Mouse (Mus musculus): ENCODE results near the gene Peli2. TPM values are rescaled to one million over a fixed set of nuclear protein-coding genes. Genes with fewer than 3 reads are reported as not detected.

The Peli2 gene
- polyA plus RNA-seq, 1 experiment from 2014 or later = 6.3 TPM

GRCm38 (mm10) chr14:48166396-48166795 lies 45.8 kb downstream of the Peli2 start:
- Histone ChIP-seq H3K27me3 (ENCODE audit: control insufficient read depth, insufficient read depth, low read length) (no peaks in the 10 kb centered on the region), H3K9ac (ENCODE audit: low read length) (no peak overlapping the region), H3K36me3 (ENCODE audit: control insufficient read depth, insufficient read depth, low read length) (peaks cover 2% of the 10 kb centered on the region; the same call in 1 of the 2 replicates), H3K27ac (ENCODE audit: low read length) (no peak overlapping the region), H3K4me2 (ENCODE audit: low read depth, low read length) (no peak overlapping the region), H3K4me1 (ENCODE audit: control insufficient read depth, insufficient read depth, low read length) (peaks cover 36% of the 10 kb centered on the region), H3K4me3 (replicated peaks; ENCODE audit: low read length) (no peak overlapping the region), H3K9me3 (replicated peaks; ENCODE audit: control insufficient read depth, low read length) (peaks cover 4% of the 10 kb centered on the region; the same call in 1 of the 2 replicates)
- 87% methylated on average over 9 of the region's 9 CpGs for WGBS
- ATAC-seq (ENCODE audit: insufficient read depth, low FRiP score) = no peak

- H3K4me3 ChIP-seq (replicated peaks; ENCODE audit: low read length) = no peak overlapping the region
- H3K27ac ChIP-seq (ENCODE audit: low read length) = no peak overlapping the region
- H3K4me2 ChIP-seq (ENCODE audit: low read depth, low read length) = no peak overlapping the region
- H3K36me3 ChIP-seq (ENCODE audit: control insufficient read depth, insufficient read depth, low read length) = no peaks in the 10 kb centered on the region
- WGBS = 43% methylated on average over 3 of the region's 3 CpGs
- peaks cover 43% of the 10 kb centered on the region for H3K4me1 ChIP-seq (ENCODE audit: control insufficient read depth, insufficient read depth, low read length)
- no peaks in the 10 kb centered on the region for H3K9me3 ChIP-seq (replicated peaks; ENCODE audit: control insufficient read depth, low read length)
- H3K27me3 ChIP-seq (ENCODE audit: control insufficient read depth, insufficient read depth, low read length) = no peaks in the 10 kb centered on the region
- ATAC-seq (ENCODE audit: insufficient read depth, low FRiP score) = no peak
- no peak overlapping the region for H3K9ac ChIP-seq (ENCODE audit: low read length)
These were observed 46.4 kb downstream of the Peli2 start for GRCm38 (mm10) chr14:48167020-48167419.

GRCm38 (mm10) chr14:48168116-48168515 lies 47.5 kb downstream of the Peli2 start:
- no peaks in the 10 kb centered on the region for H3K36me3 ChIP-seq (ENCODE audit: control insufficient read depth, insufficient read depth, low read length)
- H3K9me3 ChIP-seq (replicated peaks; ENCODE audit: control insufficient read depth, low read length) = no peaks in the 10 kb centered on the region
- H3K27me3 ChIP-seq (ENCODE audit: control insufficient read depth, insufficient read depth, low read length) = no peaks in the 10 kb centered on the region
- H3K4me3 ChIP-seq (replicated peaks; ENCODE audit: low read length) = no peak overlapping the region
- ATAC-seq (ENCODE audit: insufficient read depth, low FRiP score) = no peak
- H3K4me2 ChIP-seq (ENCODE audit: low read depth, low read length) = no peak overlapping the region
- no peak overlapping the region for H3K27ac ChIP-seq (ENCODE audit: low read length)
- 71% methylated on average over 6 of the region's 6 CpGs for WGBS
- H3K4me1 ChIP-seq (ENCODE audit: control insufficient read depth, insufficient read depth, low read length) = peaks cover 42% of the 10 kb centered on the region
- H3K9ac ChIP-seq (ENCODE audit: low read length) = no peak overlapping the region

GRCm38 (mm10) chr14:48169970-48170369 lies 49.3 kb downstream of the Peli2 start:
- Histone ChIP-seq H3K27me3 (ENCODE audit: control insufficient read depth, insufficient read depth, low read length) (no peaks in the 10 kb centered on the region), H3K4me1 (ENCODE audit: control insufficient read depth, insufficient read depth, low read length) (peaks cover 32% of the 10 kb centered on the region), H3K27ac (ENCODE audit: low read length) (no peak overlapping the region), H3K9ac (ENCODE audit: low read length) (no peak overlapping the region), H3K36me3 (ENCODE audit: control insufficient read depth, insufficient read depth, low read length) (no peaks in the 10 kb centered on the region), H3K9me3 (replicated peaks; ENCODE audit: control insufficient read depth, low read length) (no peaks in the 10 kb centered on the region), H3K4me3 (replicated peaks; ENCODE audit: low read length) (no peak overlapping the region), H3K4me2 (ENCODE audit: low read depth, low read length) (no peak overlapping the region)
- ATAC-seq (ENCODE audit: insufficient read depth, low FRiP score) = no peak
- 57% methylated on average over 7 of the region's 7 CpGs for WGBS

GRCm38 (mm10) chr14:48171268-48171667 lies 50.6 kb downstream of the Peli2 start:
- no peaks in the 10 kb centered on the region for H3K9me3 ChIP-seq (replicated peaks; ENCODE audit: control insufficient read depth, low read length)
- no peak overlapping the region for H3K27ac ChIP-seq (ENCODE audit: low read length)
- no peak overlapping the region for H3K4me2 ChIP-seq (ENCODE audit: low read depth, low read length)
- WGBS = 65% methylated on average over 12 of the region's 12 CpGs
- no peaks in the 10 kb centered on the region for H3K27me3 ChIP-seq (ENCODE audit: control insufficient read depth, insufficient read depth, low read length)
- no peaks in the 10 kb centered on the region for H3K36me3 ChIP-seq (ENCODE audit: control insufficient read depth, insufficient read depth, low read length)
- no peak overlapping the region for H3K9ac ChIP-seq (ENCODE audit: low read length)
- no peak for ATAC-seq (ENCODE audit: insufficient read depth, low FRiP score)
- peaks cover 25% of the 10 kb centered on the region for H3K4me1 ChIP-seq (ENCODE audit: control insufficient read depth, insufficient read depth, low read length)
- H3K4me3 ChIP-seq (replicated peaks; ENCODE audit: low read length) = no peak overlapping the region

GRCm38 (mm10) chr14:48172026-48172425 lies 51.4 kb downstream of the Peli2 start:
- no peak overlapping the region for H3K27ac ChIP-seq (ENCODE audit: low read length)
- 15% methylated on average over 8 of the region's 8 CpGs for WGBS
- H3K4me2 ChIP-seq (ENCODE audit: low read depth, low read length) = no peak overlapping the region
- H3K27me3 ChIP-seq (ENCODE audit: control insufficient read depth, insufficient read depth, low read length) = no peaks in the 10 kb centered on the region
- peak; percentile 92 for ATAC-seq (ENCODE audit: insufficient read depth, low FRiP score)
- H3K9me3 ChIP-seq (replicated peaks; ENCODE audit: control insufficient read depth, low read length) = no peaks in the 10 kb centered on the region
- peaks cover 22% of the 10 kb centered on the region for H3K4me1 ChIP-seq (ENCODE audit: control insufficient read depth, insufficient read depth, low read length)
- no peak overlapping the region for H3K4me3 ChIP-seq (replicated peaks; ENCODE audit: low read length)
- no peak overlapping the region for H3K9ac ChIP-seq (ENCODE audit: low read length)
- no peaks in the 10 kb centered on the region for H3K36me3 ChIP-seq (ENCODE audit: control insufficient read depth, insufficient read depth, low read length)

- no peak overlapping the region for H3K27ac ChIP-seq (ENCODE audit: low read length)
- H3K27me3 ChIP-seq (ENCODE audit: control insufficient read depth, insufficient read depth, low read length) = no peaks in the 10 kb centered on the region
- H3K9me3 ChIP-seq (replicated peaks; ENCODE audit: control insufficient read depth, low read length) = no peaks in the 10 kb centered on the region
- no peak overlapping the region for H3K9ac ChIP-seq (ENCODE audit: low read length)
- peaks cover 19% of the 10 kb centered on the region for H3K4me1 ChIP-seq (ENCODE audit: control insufficient read depth, insufficient read depth, low read length)
- H3K4me2 ChIP-seq (ENCODE audit: low read depth, low read length) = no peak overlapping the region
- no peak overlapping the region for H3K4me3 ChIP-seq (replicated peaks; ENCODE audit: low read length)
- no peak for ATAC-seq (ENCODE audit: insufficient read depth, low FRiP score)
- WGBS = 80% methylated on average over 8 of the region's 8 CpGs
- H3K36me3 ChIP-seq (ENCODE audit: control insufficient read depth, insufficient read depth, low read length) = no peaks in the 10 kb centered on the region
These were observed 52.3 kb downstream of the Peli2 start for GRCm38 (mm10) chr14:48172876-48173275.

GRCm38 (mm10) chr14:48173840-48174239 lies 53.2 kb downstream of the Peli2 start:
- WGBS = 55% methylated on average over 9 of the region's 9 CpGs

GRCm38 (mm10) chr14:48174356-48174755 lies 53.7 kb downstream of the Peli2 start:
- H3K9me3 ChIP-seq (replicated peaks; ENCODE audit: control insufficient read depth, low read length) = no peaks in the 10 kb centered on the region
- peaks cover 19% of the 10 kb centered on the region for H3K4me1 ChIP-seq (ENCODE audit: control insufficient read depth, insufficient read depth, low read length)
- no peak overlapping the region for H3K27ac ChIP-seq (ENCODE audit: low read length)
- H3K36me3 ChIP-seq (ENCODE audit: control insufficient read depth, insufficient read depth, low read length) = no peaks in the 10 kb centered on the region
- no peaks in the 10 kb centered on the region for H3K27me3 ChIP-seq (ENCODE audit: control insufficient read depth, insufficient read depth, low read length)
- WGBS = 66% methylated on average over 4 of the region's 4 CpGs
- no peak overlapping the region for H3K9ac ChIP-seq (ENCODE audit: low read length)
- no peak overlapping the region for H3K4me2 ChIP-seq (ENCODE audit: low read depth, low read length)
- H3K4me3 ChIP-seq (replicated peaks; ENCODE audit: low read length) = no peak overlapping the region
- no peak for ATAC-seq (ENCODE audit: insufficient read depth, low FRiP score)

More at GRCm38 (mm10) chr14:48173840-48174239, 53.2 kb downstream of the Peli2 start:
- no peaks in the 10 kb centered on the region for H3K36me3 ChIP-seq (ENCODE audit: control insufficient read depth, insufficient read depth, low read length)
- H3K4me2 ChIP-seq (ENCODE audit: low read depth, low read length) = no peak overlapping the region
- peaks cover 19% of the 10 kb centered on the region for H3K4me1 ChIP-seq (ENCODE audit: control insufficient read depth, insufficient read depth, low read length)
- H3K9me3 ChIP-seq (replicated peaks; ENCODE audit: control insufficient read depth, low read length) = no peaks in the 10 kb centered on the region
- H3K27ac ChIP-seq (ENCODE audit: low read length) = no peak overlapping the region
- no peak for ATAC-seq (ENCODE audit: insufficient read depth, low FRiP score)
- no peak overlapping the region for H3K4me3 ChIP-seq (replicated peaks; ENCODE audit: low read length)
- no peak overlapping the region for H3K9ac ChIP-seq (ENCODE audit: low read length)
- no peaks in the 10 kb centered on the region for H3K27me3 ChIP-seq (ENCODE audit: control insufficient read depth, insufficient read depth, low read length)

GRCm38 (mm10) chr14:48175115-48175514 lies 54.5 kb downstream of the Peli2 start:
- Histone ChIP-seq H3K27ac (ENCODE audit: low read length) (no peak overlapping the region), H3K9me3 (replicated peaks; ENCODE audit: control insufficient read depth, low read length) (no peaks in the 10 kb centered on the region), H3K4me3 (replicated peaks; ENCODE audit: low read length) (no peak overlapping the region), H3K36me3 (ENCODE audit: control insufficient read depth, insufficient read depth, low read length) (no peaks in the 10 kb centered on the region), H3K4me2 (ENCODE audit: low read depth, low read length) (no peak overlapping the region), H3K9ac (ENCODE audit: low read length) (no peak overlapping the region), H3K4me1 (ENCODE audit: control insufficient read depth, insufficient read depth, low read length) (peaks cover 15% of the 10 kb centered on the region), H3K27me3 (ENCODE audit: control insufficient read depth, insufficient read depth, low read length) (no peaks in the 10 kb centered on the region)
- no peak for ATAC-seq (ENCODE audit: insufficient read depth, low FRiP score)
- WGBS = 76% methylated on average over 8 of the region's 8 CpGs
